Mouse (Mus musculus): ENCODE measurements at regions not wholly inside any gene's neighbourhood (a gene's known extent, or its start where the extent isn't known, plus 50 kb on each side); places are given as distances from the start of the nearest gene placed in this dataset.

DNA sequence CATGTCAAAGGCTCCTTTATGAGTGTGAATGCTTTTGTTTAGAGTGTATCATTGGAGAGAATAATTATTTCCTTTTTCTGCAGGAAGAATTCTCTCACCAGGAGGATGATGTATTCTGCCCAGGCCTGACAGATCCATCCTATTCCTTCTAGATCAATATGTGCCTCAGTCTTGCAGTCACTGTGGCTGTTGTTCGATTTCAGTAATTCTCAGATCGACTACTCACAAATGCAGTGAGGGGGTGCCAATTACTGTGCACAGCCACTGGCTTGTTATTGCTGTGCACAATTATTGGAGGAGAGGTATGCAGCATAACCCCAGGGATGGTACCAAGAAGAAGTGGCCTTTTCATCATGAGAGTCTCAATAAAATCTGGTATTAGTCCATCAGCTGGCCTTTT lies 689.2 kb downstream of the Hdgfl1 start:
- Histone ChIP-seq H3K36me3 (ENCODE audit: control insufficient read depth, insufficient read depth, low read length) (no peaks in the 10 kb centered on the region), H3K27me3 (ENCODE audit: control insufficient read depth, insufficient read depth, low read length) (no peaks in the 10 kb centered on the region), H3K4me1 (ENCODE audit: control insufficient read depth, insufficient read depth, low read length) (no peaks in the 10 kb centered on the region), H3K4me3 (ENCODE audit: control insufficient read depth, low read depth, low read length) (no peak overlapping the region), H3K27ac (ENCODE audit: control insufficient read depth, insufficient read depth, low read depth, low read length) (no peak overlapping the region)
- TF ChIP-seq POLR2A (IDR thresholded peaks at IDR 0.05; ENCODE audit: control insufficient read depth, low read depth, low read length) (no peak), CTCF (IDR thresholded peaks at IDR 0.05; ENCODE audit: control insufficient read depth, insufficient read depth, insufficient replicate concordance, low read depth, low read length) (no peak)

DNA sequence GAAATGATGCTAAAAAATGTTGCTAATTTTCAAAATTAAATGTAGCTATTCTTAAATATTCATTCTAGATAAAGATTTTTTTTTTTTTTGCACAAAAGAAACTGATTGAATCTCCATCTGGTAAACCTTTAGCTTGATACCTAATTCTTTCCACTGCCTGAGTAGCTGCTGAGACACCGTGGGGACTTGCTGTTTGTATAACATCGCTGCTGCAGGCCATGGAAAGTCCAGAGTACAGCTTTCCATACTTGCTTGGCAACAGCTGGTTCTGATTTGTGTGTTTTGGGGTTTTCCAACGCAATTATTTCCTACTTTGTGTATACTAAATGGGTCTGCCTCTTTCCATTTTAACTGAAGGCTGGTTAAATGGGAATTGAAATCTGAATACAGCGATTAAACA lies 689.7 kb downstream of the Hdgfl1 start:
- H3K4me3 ChIP-seq (ENCODE audit: control insufficient read depth, low read depth, low read length), result no peak overlapping the region
- TF ChIP-seq POLR2A (IDR thresholded peaks at IDR 0.05; ENCODE audit: control insufficient read depth, low read depth, low read length) (no peak), CTCF (IDR thresholded peaks at IDR 0.05; ENCODE audit: control insufficient read depth, insufficient read depth, insufficient replicate concordance, low read depth, low read length) (no peak)
- no peaks in the 10 kb centered on the region for H3K4me1 ChIP-seq (ENCODE audit: control insufficient read depth, insufficient read depth, low read length)
- H3K36me3 ChIP-seq (ENCODE audit: control insufficient read depth, insufficient read depth, low read length), result no peaks in the 10 kb centered on the region
- H3K27ac ChIP-seq (ENCODE audit: control insufficient read depth, insufficient read depth, low read depth, low read length), result no peak overlapping the region
- H3K27me3 ChIP-seq (ENCODE audit: control insufficient read depth, insufficient read depth, low read length), result no peaks in the 10 kb centered on the region

DNA sequence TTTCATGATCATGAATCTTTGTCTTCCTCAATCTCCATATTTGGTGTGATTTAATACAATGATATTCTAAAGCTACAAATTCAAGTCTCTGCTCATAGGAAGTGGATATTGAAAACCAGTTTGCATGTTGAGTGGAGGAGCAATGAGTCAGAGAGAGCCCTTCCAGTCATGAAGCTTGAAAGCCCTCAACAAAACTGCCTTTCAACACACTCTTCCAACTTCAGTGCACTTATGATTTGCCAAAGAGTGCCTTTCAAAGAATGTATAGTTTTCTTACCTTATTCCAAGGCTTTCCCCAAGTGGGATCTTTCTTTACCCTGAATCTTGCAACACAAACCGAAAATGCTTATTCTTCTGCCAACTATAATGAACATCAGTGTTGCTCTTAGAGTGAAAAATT lies 690.6 kb downstream of the Hdgfl1 start:
- Histone ChIP-seq H3K36me3 (ENCODE audit: control insufficient read depth, insufficient read depth, low read length) (no peaks in the 10 kb centered on the region), H3K4me1 (ENCODE audit: control insufficient read depth, insufficient read depth, low read length) (no peaks in the 10 kb centered on the region), H3K27ac (ENCODE audit: control insufficient read depth, insufficient read depth, low read depth, low read length) (no peak overlapping the region), H3K27me3 (ENCODE audit: control insufficient read depth, insufficient read depth, low read length) (no peaks in the 10 kb centered on the region), H3K4me3 (ENCODE audit: control insufficient read depth, low read depth, low read length) (no peak overlapping the region)
- TF ChIP-seq CTCF (IDR thresholded peaks at IDR 0.05; ENCODE audit: control insufficient read depth, insufficient read depth, insufficient replicate concordance, low read depth, low read length), result no peak
- TF ChIP-seq POLR2A (IDR thresholded peaks at IDR 0.05; ENCODE audit: control insufficient read depth, low read depth, low read length), result no peak

- no peaks in the 10 kb centered on the region for H3K4me1 ChIP-seq (ENCODE audit: control insufficient read depth, insufficient read depth, low read length)
- H3K27ac ChIP-seq (ENCODE audit: control insufficient read depth, insufficient read depth, low read depth, low read length), result no peak overlapping the region
- no peak overlapping the region for H3K4me3 ChIP-seq (ENCODE audit: control insufficient read depth, low read depth, low read length)
- H3K27me3 ChIP-seq (ENCODE audit: control insufficient read depth, insufficient read depth, low read length), result no peaks in the 10 kb centered on the region
- H3K36me3 ChIP-seq (ENCODE audit: control insufficient read depth, insufficient read depth, low read length), result no peaks in the 10 kb centered on the region
- TF ChIP-seq CTCF (IDR thresholded peaks at IDR 0.05; ENCODE audit: control insufficient read depth, insufficient read depth, insufficient replicate concordance, low read depth, low read length) (no peak), POLR2A (IDR thresholded peaks at IDR 0.05; ENCODE audit: control insufficient read depth, low read depth, low read length) (no peak)
These were observed 708.6 kb downstream of the Hdgfl1 start for GRCm38 (mm10) chr13:26061322-26061721.

- Histone ChIP-seq H3K4me1 (ENCODE audit: control insufficient read depth, insufficient read depth, low read length) (no peaks in the 10 kb centered on the region), H3K27ac (ENCODE audit: control insufficient read depth, insufficient read depth, low read depth, low read length) (no peak overlapping the region), H3K36me3 (ENCODE audit: control insufficient read depth, insufficient read depth, low read length) (no peaks in the 10 kb centered on the region), H3K4me3 (ENCODE audit: control insufficient read depth, low read depth, low read length) (no peak overlapping the region), H3K27me3 (ENCODE audit: control insufficient read depth, insufficient read depth, low read length) (no peaks in the 10 kb centered on the region)
- TF ChIP-seq CTCF (IDR thresholded peaks at IDR 0.05; ENCODE audit: control insufficient read depth, insufficient read depth, insufficient replicate concordance, low read depth, low read length), result no peak
- no peak for TF ChIP-seq POLR2A (IDR thresholded peaks at IDR 0.05; ENCODE audit: control insufficient read depth, low read depth, low read length)
These were observed 732.3 kb downstream of the Hdgfl1 start for GRCm38 (mm10) chr13:26037699-26038098.

GRCm38 (mm10) chr13:26026386-26026785 lies 743.6 kb downstream of the Hdgfl1 start:
- Histone ChIP-seq H3K27me3 (ENCODE audit: control insufficient read depth, insufficient read depth, low read length) (no peaks in the 10 kb centered on the region), H3K36me3 (ENCODE audit: control insufficient read depth, insufficient read depth, low read length) (no peaks in the 10 kb centered on the region), H3K27ac (ENCODE audit: control insufficient read depth, insufficient read depth, low read depth, low read length) (no peak overlapping the region), H3K4me1 (ENCODE audit: control insufficient read depth, insufficient read depth, low read length) (no peaks in the 10 kb centered on the region), H3K4me3 (ENCODE audit: control insufficient read depth, low read depth, low read length) (no peak overlapping the region)
- TF ChIP-seq POLR2A (IDR thresholded peaks at IDR 0.05; ENCODE audit: control insufficient read depth, low read depth, low read length) (no peak), CTCF (IDR thresholded peaks at IDR 0.05; ENCODE audit: control insufficient read depth, insufficient read depth, insufficient replicate concordance, low read depth, low read length) (no peak)

DNA sequence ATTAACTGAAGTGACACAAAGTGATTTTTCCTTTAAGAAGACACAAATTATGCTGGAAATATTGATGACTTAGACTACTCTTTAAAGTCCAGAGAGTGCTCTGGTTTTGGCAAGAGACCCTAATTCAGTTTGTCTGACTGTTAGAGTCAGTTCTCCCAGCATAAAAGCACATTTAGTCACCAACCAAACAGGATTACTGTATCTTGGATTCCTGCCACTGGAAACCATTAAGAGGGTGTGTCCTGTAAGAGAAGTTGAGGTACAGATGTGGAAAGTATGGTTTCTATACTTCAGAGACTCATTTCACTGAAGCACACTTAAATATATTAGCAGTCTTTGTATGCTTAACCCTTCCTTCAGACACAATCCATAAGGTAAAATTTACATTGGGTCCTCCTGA lies 745.3 kb downstream of the Hdgfl1 start:
- H3K4me1 ChIP-seq (ENCODE audit: control insufficient read depth, insufficient read depth, low read length), result no peaks in the 10 kb centered on the region
- TF ChIP-seq CTCF (IDR thresholded peaks at IDR 0.05; ENCODE audit: control insufficient read depth, insufficient read depth, insufficient replicate concordance, low read depth, low read length) (no peak), POLR2A (IDR thresholded peaks at IDR 0.05; ENCODE audit: control insufficient read depth, low read depth, low read length) (no peak)
- no peak overlapping the region for H3K27ac ChIP-seq (ENCODE audit: control insufficient read depth, insufficient read depth, low read depth, low read length)
- no peak overlapping the region for H3K4me3 ChIP-seq (ENCODE audit: control insufficient read depth, low read depth, low read length)
- no peaks in the 10 kb centered on the region for H3K27me3 ChIP-seq (ENCODE audit: control insufficient read depth, insufficient read depth, low read length)
- no peaks in the 10 kb centered on the region for H3K36me3 ChIP-seq (ENCODE audit: control insufficient read depth, insufficient read depth, low read length)

DNA sequence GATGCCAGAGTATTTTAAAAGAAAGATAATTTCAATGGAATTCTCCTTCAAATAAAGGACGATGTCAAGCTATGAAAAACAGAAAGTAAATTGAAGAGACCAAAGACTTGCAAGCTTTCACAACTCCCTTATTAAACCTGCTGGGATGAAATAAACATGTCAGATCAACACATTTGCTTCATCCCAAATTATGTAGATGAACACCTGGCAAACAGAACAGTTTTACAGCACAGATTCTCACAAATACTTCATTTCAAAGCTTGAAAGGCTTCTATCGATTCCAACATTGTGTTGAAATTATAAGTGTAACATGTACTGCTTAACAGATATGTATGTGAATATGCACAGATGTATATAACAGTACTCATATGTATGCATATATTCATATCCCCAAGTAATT lies 749.5 kb downstream of the Hdgfl1 start:
- no peaks in the 10 kb centered on the region for H3K27me3 ChIP-seq (ENCODE audit: control insufficient read depth, insufficient read depth, low read length)
- H3K36me3 ChIP-seq (ENCODE audit: control insufficient read depth, insufficient read depth, low read length), result no peaks in the 10 kb centered on the region
- no peaks in the 10 kb centered on the region for H3K4me1 ChIP-seq (ENCODE audit: control insufficient read depth, insufficient read depth, low read length)
- no peak for TF ChIP-seq CTCF (IDR thresholded peaks at IDR 0.05; ENCODE audit: control insufficient read depth, insufficient read depth, insufficient replicate concordance, low read depth, low read length)
- no peak for TF ChIP-seq POLR2A (IDR thresholded peaks at IDR 0.05; ENCODE audit: control insufficient read depth, low read depth, low read length)
- H3K4me3 ChIP-seq (ENCODE audit: control insufficient read depth, low read depth, low read length), result no peak overlapping the region
- no peak overlapping the region for H3K27ac ChIP-seq (ENCODE audit: control insufficient read depth, insufficient read depth, low read depth, low read length)
